Mouse (Mus musculus): ENCODE data around the gene Elf2.

DNA sequence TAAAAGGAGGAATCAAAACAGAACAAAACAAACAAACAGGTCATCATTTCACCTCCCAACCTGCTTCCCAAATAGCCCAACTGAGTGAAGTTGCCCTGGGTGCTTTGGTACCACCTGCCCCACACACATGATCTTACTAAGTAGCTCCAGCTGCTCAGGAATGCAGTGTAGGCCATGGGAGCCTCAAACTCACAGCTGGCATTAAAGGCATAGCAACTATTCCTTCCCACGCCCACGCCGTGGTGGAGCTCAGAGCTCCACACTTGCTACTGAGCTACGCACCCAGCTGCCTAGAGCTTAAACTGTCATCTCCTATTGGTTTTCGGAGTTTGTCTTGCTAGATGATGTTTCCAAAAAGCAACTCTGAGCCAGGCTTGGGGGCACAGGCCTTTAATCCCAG is 121.2 kb downstream of the Elf2 start:
- TF ChIP-seq POLR2A (IDR thresholded peaks at IDR 0.05; ENCODE audit: borderline replicate concordance, extremely low read depth, low read depth, low read length), result no peak
- TF ChIP-seq CTCF (IDR thresholded peaks at IDR 0.05; ENCODE audit: insufficient read depth, low read length), result no peak
